Mouse (Mus musculus): ENCODE data around the gene Nsun6.

The Nsun6 gene

DNA sequence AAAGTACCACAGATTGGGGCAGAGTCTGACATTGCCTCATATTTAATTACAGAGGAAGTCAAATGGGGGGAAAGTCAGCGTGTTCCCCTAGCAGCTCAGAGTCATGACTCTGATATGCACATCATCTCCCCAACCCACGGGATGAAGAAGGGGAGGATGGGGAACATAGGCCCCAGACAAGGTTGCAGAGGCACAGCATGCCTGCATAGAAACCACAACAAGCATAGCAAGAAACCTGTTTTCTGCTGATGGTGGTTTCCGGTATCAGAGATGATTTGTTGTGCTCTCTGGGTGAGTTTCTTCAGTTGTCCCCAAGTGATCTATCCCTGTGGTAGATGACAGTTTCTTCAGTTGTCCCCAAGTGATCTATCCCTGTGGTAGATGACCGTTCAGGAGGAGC, 62.3 kb downstream of the Nsun6 start:
- DNase-seq (ENCODE audit: low spot score), result no peak

GRCm38 (mm10) chr2:14989350-14989749, 65.5 kb downstream of the Nsun6 start:
- DNase-seq (ENCODE audit: low spot score), result no peak

DNA sequence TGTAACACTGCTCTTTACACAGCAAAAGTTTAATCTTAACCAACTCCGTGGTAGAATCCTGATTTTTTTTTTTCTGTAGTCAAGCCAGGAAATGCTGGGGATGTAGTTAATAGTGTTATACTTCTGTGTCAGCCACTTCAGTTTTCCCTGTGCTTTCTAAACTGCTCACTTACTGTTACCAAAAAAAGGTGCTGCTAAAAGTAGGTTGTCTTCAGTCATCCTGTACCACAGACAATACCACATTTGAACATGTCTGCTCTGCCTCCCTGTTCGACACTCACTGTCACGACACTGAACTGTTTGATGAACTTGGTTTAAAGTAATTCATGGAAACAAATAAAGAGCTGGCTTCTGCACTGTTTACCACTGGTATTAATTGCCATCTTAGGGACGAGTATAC, 66.4 kb downstream of the Nsun6 start:
- DNase-seq (ENCODE audit: low spot score), result no peak

DNA sequence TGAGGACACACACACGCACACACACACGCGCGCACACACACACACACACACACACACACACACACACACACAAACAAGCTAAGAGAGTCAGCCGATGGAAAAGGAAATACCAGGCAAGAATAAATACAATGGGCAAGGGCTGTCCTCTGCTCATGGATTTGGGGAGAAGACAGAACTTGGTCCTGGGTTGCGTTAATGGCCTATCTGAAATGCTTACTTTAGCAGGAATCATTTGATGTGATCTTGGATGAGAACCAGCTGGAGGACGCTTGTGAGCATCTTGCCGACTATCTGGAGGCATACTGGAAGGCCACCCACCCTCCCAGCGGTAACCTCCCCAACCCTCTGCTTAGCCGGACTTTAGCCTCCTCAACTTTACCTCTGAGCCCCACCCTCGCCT, 70.8 kb downstream of the Nsun6 start:
- DNase-seq (ENCODE audit: low spot score), result no peak

- no peak for DNase-seq (ENCODE audit: low spot score)
These were observed 93.4 kb downstream of the Nsun6 start for GRCm38 (mm10) chr2:14961493-14961892.

DNA sequence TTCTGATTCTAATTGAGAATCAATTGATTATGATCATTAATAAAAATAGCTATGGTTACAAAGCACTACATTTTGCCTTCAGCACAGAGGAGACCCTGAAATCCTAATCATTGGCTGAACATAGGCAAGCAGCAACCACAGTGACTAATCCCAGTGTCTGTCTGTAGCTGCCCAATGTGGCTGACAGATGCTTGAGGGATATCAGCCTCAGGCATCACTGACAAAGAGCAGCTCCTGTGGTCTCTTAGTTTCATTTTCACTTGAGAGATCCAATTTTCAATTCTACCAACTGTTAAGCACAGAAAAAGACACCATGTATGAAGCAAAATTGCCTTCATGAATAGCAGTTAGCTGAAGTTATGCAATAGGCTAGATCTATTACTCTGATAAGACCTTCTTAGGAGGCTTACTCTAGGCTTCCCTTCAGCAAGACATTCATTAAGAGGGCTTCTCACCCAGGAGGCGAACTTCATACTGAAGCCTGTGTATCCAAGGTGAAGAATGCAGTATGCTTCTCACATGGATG, 93.8 kb downstream of the Nsun6 start:
- no peak for DNase-seq (ENCODE audit: low spot score)

GRCm38 (mm10) chr2:14953090-14953489, 101.8 kb downstream of the Nsun6 start:
- no peak for DNase-seq (ENCODE audit: low spot score)

Measured in layer of hippocampus, adult 11-12 months (tissue).